Mouse (Mus musculus): ENCODE measurements around the gene Fndc3a.

The Fndc3a gene

DNA sequence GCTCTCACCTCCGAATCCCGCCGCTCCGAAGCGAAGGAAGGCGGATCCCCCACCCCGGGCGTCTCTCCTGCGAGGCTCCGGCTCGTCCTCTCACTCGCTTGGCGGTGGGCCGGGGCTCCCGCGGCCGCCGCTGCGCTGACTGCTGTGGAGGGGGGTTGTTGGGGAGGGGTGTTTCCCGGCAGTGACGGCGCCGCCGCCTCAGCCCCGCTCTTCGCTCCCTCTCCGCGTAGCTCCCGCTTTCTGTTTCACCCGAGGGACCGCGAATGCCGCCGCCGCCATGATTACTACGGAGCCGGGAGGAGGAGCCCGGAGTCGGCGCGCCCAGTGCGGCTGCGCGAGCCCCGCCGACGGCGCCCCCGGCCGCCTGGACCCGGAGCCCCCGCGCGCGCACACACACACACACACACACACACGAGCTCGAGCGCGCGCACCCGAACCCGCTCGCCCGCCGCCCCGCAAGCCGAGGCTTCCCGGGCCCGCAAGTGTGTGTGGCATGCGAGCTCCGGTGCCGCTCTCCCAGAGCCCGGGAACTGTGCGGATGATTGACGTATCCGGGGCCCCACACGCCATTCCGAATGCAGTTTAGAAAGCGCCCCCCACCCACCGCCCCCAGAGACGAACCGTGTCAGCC lies at the start of gene Fndc3a:
Gene Fndc3a (minus strand): TSS at position 294 of the 631 bp plus-strand sequence.
- DNase-seq (ENCODE audit: low spot score) = peak; percentile 46

DNA sequence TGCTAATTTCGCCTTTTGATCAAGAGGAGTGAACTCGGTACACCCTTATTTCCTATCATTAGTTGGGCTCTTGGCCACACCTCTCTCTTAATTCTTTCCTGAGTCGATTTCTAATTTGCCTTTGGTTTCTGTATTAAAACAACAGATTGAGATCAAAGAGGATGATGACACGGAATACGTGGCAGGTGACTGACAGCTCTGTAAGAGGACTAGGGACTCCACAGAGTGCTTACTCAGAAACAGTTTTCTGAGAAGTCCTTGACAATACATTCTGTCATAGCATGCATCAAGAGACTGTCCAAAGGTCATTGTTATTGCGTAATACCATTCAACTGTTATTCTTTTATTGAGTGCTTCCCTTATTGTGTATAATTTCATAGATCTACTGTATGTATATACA lies 43.1 kb upstream of the Fndc3a start:
- DNase-seq (ENCODE audit: low spot score) = no peak

DNA sequence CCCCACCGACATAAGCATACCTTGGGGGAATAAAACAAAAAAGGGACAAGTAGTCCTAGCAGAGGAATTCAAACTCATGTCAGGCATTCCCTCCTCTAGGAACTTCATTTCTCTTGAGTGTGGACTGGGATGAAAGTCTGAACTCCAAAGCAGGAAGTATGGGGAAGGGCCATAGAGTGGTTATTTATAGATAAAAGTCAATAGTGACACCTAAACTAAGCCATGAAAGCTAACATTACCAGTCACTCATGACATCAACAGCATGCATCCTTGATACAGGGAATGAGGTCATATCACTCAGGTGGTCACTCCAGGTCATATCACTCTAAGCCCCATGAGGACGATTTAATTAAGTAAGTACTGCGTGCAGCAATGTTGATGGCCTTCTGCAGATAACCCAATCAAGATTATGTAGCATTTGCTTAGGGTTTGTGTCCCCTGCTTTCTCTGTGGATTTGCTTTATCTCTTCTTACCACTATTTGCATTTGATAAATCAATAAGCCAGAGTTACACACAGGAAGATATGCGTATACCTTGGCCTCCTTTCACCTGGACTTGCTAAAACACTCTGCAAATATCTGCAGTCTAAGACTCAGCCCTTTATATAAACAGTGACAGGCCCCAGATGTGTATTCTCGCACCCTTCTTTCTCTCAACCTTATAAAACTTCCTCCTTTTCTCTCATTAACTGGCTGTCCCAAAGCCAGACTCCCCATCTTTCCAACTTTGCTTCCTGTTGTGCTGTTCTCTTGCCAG lies 40.8 kb upstream of the Fndc3a start:
- DNase-seq (ENCODE audit: low spot score) = no peak

DNA sequence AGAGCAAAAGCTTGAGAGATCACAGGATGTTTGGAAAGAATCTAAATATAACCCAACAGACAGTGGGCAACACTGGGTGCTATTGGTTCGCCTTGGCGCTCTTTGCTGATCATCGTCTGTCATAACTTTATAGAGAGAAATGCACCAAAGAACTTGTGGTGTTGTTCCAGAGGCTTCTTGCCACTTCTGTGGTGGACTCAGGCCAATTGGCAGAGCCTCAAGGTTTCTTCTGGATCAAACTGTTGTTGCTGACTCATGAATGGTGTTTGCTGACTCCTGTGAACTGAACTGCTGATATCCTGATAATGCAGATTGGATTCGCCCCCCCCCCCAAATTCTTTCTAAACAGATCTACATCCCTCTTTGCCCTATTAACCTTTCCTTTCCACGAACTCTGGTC lies 38.5 kb upstream of the Fndc3a start:
- DNase-seq (ENCODE audit: low spot score) = no peak

DNA sequence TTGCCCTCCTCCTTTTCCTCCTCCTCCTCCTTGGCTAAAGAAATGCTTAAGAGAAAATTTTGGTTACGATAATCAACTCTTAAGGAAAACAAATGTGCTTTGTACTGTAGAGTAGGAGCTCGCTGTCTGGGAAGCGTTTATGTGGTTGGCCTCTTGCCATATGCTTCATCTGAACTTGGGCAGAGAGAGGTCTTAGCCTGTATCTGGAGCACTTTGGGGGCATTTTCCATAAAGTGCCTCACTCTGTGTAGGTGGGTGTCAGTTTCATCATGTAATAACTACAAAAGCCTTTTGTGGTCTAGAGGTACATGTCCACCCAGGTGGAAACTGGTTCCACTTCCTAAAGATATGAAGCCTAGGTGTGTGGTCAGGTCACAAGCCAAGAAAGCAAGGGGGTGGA lies 31.9 kb upstream of the Fndc3a start:
- DNase-seq (ENCODE audit: low spot score) = no peak

DNA sequence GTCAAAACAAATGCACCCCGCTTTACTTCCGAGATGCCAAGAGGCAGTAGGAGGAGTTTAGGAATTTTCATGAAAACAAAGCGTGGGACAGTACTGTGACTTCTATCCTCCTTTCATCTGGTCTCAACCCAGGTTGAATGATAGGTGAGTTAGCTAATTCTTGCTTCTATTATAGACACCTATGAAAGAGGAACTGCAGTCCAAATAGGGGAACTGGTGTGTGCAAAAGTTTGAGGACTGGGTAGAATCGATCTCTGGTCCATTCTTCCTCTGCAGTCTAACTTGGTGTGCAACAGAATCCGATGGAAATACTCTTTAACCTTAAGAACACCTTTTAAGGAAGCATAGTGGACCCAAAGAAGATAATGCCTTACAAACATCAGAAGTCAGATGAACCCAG lies 30.5 kb upstream of the Fndc3a start:
- DNase-seq (ENCODE audit: low spot score) = no peak

DNA sequence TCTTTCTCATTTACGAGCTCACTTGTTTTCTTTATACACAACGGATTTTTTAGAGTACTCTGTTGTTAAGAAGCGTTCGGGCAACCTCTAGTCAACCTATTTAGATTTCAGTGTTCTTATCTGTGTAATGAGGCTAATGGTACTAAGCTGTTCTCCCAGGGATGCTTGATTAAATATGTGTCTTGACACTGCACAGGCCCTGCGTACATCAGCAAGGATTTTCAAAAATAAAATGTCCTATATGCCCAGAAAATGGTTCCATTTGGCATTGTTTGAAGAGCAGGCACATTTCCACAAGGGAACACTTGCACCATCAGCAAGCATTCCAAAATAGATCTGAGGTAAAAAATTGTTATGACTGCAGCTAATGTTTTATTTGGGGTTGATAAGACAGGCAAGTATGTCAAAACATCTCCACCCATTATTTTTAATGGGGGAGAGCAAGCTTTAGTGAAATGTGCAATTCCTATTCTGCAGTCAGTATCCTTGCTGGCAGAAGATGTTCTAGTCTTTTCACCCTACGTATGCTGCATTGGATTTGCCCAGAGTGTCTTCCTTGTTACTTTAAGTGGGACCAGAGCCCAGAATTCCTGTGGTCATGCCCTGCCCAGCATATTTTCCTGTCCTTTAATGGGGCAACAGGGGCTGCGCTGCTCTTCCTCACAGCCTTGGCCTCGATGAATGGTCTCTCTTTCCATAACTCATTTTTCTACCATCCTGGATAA lies 29.8 kb upstream of the Fndc3a start:
- DNase-seq (ENCODE audit: low spot score) = no peak

DNA sequence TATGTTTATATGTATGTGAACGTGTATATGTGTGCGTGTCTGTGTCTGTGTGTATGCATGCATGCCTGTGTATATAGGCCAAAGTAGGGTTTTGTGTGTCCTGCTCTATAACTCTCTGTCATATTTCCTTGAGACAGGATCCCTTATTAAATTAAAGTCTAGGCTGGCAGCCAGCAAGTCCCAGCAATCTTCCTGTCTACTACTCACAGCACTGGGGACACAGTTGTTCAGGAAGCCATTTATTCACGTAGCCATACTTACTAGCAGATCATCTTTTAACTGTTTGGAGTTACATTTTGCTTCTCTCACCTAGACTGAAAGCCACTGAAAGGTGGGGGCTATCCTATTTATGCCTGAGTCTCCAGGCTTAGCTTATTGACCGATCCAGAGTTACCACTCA lies 29.0 kb upstream of the Fndc3a start:
- no peak for DNase-seq (ENCODE audit: low spot score)

DNA sequence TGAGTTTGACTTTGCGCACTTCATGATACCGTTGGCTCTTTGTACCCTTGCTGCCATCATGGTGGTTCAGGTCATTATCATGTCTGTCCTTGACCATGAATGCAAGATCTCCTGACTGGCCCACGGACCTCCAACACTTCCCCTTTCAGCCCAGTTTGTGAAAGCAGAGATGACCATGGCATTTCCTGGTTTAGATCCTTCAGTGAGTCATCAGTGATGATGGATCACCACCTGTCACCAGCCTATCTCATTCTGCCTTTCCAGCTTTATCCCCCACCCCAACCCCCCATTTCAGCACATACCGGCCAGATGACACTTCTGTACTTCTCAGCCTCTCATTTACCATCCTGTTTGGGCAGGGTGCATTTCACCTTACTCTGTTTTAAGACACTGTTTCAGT lies 28.4 kb upstream of the Fndc3a start:
- DNase-seq (ENCODE audit: low spot score) = no peak

DNA sequence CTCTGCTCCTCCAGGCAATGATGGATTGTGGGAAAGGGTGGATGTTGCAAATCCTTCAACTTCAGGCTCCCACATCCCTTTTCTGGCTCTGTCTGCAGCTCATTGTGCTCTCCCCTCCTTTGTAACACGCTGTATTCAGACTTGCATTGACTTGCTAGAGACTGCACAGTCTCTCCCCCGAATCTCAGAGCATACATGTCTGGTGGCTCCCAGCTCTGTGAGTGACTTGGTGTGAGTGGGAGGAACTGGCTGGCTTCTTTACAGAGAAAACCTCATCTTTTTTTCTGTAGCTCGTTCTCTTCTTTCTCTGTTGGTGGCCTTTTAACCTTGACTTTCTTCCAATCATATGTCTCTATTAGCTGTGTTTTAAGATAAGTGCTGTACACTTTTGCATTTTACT lies 16.1 kb upstream of the Fndc3a start:
- DNase-seq (ENCODE audit: low spot score) = no peak

DNA sequence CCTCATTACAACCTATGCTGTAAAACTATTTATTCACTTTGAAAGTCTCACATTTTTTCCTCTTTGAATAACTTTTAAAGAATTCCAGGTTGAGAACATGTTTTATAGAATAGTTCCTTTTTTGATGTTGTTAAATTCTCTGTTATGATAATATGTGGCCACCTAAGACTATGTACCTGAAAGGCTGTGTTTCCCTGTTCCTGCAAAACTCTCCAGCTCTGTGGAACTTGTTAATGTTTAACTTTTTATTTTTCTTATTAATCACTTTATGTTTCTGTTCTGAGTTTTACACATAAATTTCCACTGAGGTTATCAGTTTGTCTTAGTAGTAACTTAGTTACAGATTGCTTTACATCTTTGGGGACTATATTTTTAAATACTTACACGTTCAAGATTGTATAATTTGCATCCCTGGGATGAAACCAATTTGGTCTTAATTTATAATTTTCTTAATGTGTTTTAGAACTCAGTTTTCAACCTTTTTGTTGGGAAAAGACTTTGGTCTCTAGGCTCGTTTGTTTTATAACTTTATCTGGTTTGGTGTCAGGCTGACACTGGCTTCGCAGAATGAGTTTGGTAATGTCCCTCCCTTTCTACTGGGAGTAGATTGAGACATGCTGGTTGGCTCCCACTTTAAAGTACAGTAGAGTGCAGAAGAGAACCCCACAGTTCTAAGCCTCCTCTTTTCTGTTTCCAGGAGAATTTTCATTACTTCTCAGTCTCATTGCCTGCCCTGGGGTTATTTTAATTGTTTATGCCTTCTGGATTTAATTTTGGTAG lies 12.7 kb upstream of the Fndc3a start:
- DNase-seq (ENCODE audit: low spot score) = no peak

DNA sequence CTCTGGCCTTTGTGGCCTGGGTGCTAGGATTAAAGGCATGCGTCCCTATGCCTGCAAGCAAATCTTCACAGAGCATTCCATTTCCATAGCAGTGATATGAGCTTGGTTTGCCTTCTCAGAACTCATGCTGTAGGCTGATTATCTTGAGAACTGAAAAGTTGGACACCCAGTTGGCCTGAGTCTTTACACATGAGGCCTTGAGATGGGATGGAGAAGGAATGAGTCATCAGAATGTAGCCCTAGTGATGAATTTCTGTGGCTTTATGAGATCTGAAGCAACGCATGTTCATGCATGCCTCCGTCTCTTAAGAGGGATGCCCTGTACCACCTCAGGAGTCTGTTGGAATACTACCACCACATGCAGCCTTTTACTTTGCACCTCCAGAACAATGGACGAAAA lies 6.4 kb upstream of the Fndc3a start:
- DNase-seq (ENCODE audit: low spot score) = no peak

DNA sequence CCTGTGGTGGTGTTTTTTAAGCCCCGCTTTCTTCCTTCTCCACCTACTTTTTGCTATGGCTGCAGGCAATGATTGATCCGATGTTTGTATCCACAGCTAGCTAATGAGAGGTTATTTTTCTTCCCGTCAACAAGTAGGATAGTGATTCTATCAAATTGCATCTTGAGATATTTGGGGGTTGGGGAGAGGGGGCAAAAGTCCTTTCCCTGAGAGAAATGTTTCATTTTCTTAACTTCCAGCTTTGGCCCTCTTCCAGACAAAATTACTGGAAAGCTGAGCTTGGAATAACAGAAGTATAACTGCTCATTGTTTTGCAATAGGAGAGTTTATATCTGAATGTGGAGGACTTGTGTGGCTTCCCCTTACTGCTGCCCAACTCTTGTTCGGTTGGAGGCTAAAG lies 1.3 kb upstream of the Fndc3a start:
- DNase-seq (ENCODE audit: low spot score) = no peak

DNA sequence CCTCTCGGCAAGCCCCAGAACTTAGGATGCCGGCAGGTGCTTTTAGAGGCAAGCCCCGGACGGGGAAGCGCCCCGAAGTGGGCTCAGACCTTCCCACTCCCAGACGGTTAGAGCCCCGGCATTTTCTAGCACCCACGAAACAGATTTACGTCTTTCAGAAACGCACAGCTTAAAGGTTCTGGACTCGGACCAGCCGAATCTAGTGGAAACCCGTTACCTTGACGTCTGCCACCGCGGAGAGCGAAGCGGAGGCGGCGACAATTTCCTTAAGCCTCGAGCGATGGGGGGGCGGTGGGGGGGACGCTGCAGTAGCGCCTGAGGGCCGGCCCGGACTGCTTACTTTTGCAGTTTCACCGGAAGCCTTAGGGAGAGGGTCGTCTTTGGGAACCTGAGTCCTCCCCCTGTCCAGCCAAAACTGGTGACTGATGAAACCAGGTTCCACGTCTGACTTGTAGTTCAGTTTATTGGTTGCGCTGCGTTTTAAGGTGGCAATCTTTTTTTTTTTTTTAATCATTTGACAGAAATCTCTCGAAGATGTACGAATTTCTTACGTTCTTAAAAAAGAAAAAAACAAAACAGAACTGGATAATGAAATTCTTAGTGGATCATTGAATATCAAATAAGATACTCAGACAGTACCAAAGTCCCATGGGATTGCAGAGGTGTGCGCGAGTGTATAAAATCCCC lies 681 bp upstream of the Fndc3a start:
- DNase-seq (ENCODE audit: low spot score) = no peak

DNA sequence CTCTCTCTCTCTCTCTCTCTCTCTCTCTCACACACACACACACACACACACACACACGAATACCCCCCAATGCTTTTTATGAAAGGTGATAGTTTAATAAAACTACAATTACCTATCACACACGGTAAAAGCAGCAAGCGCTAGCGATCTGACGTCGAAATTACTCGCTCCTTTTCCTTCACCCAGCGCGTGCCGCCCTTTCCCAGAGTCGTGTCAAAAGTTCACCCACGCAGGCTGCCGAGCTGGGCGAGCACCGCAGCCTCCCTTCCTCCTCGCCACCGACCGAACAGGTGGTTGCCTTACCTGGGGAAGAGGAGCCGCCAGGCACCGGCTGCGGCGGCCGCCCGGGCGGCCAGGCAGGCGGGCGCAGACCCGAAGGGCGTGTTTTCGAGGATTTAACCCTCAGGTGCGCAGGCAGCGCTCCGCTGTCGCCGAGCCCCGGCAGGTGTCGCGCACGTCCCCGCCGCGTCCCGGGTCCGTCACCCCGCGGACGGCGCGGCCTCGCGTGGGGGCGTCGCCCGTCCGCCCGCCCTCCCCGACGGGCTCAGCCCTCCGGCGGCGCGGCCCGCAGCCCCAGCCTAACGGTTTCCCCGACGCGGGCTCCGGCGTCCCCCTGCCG lies 603 bp downstream of the Fndc3a start:
- DNase-seq (ENCODE audit: low spot score) = no peak

DNA sequence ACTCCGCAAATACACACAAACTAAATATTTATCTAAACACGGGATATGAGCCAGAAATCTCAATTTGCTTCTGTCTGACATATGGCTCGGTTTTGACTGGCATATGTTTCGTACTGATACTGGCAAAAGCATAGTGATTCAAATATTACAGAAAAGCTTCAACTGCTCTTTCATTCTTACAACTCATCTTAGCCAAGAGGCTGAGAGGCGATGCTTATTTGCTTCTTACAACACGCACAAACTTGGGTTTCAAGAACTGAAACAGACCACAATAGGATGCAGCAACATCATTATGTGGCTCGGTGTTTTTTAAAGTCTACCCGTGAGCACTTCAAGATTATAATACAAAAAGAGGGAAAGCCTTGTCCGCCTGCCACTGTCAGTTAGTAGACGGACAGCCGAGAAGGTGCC lies 1.2 kb downstream of the Fndc3a start:
- DNase-seq (ENCODE audit: low spot score) = peak; percentile 45

DNA sequence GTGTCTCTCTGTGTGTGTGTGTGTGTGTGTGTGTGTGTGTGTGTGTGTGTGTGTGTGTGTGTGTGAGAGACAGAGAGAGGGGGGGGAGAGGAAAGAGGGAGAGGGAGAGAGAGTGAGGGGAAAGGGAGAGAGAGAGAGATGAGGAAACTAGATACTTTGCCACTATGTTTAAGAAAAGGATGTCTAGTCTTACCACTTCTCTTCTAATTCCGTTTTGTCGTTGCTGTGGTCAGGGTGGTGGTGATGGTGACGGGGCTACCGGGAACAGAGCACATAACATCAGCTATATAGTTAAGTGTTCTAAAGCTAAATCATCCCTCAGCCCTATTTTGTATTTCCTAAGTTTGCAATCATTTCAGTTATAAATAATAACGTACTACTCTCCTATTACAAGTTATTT lies 9.7 kb downstream of the Fndc3a start:
- DNase-seq (ENCODE audit: low spot score) = no peak

DNA sequence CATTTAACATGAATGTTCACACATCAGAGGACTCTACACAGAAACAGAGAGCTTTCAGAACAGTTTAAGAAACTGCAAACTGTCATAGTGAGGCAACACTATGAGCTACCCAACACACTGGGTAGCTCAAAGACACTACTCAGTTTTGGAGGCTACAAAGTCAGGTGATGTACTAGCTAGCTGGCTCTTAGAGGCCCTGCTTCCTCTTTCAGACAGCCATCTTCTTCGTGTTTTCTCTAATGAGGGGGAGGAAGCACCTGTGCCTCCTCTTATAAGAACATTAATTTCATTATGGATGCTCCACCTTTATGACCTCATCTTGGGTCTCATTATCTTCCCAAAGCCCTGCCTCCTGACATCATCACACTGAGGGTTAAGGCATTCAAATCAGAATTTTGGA lies 18.4 kb downstream of the Fndc3a start:
- no peak for DNase-seq (ENCODE audit: low spot score)

DNA sequence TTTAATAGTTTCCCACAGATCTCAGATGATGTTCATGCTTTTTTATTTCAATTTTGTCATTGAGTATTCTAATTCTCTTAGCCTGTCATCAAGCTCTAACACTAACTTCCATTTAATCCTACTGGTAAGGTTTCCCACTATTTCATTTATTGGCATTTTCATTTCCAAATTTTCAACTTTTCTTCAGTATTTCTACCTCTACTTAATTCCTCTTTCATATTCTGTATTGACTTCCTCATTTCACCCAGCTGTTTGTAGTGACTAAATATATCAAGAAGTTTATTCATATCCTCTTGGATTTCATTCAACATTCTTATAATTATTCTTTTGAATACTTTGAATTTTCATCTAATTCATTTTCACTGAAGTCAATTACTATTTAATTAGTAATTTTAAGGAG lies 20.3 kb downstream of the Fndc3a start:
- DNase-seq (ENCODE audit: low spot score) = no peak

DNA sequence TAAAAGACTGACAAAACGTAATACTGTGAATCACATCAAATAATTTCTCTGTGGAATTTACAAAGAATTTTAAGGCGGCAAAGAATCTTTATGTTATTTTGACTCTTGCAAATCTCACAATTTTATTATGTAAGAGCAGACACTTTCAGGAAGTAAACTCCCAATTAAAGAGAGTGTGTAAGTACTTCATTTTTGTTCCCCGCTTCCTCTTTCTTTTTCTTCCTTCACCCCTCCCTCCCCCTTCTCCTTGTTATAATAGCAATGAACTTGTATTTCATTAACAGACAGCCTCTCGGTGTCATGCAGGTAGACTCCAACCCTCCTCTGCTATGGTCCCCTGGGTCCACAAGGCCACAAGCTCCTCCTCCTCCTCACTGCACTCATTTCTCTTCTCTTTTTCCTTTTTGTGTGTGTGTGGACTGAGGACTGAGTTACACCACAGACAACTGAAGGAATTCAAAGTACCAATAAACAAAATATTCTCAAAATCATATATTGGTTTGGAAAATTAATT lies 24.9 kb downstream of the Fndc3a start:
- no peak for DNase-seq (ENCODE audit: low spot score)

DNA sequence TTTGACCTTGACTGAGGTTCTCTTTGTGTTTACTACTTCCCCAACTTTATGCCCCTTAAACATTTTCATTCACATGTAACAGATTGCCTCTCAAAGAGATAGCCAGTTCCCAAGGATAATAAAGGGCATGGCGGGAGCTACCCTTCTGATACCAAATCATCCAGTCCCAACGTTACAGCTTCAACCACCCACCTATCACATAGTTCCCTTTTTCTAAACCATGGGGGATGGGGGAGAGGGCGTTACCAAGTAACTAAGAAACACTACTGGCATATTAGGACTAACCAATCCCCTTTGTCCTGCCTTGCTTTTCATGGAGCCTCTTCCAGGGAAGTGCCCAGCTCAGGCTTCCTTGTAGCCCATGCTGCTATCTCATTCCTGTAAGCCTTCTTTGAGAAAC lies 32.6 kb downstream of the Fndc3a start:
- no peak for DNase-seq (ENCODE audit: low spot score)

Measured in layer of hippocampus, adult 9-10 months (tissue).